Comparison of ENCODE assay signal across 8 mouse cellular contexts in the genomic region with DNA sequence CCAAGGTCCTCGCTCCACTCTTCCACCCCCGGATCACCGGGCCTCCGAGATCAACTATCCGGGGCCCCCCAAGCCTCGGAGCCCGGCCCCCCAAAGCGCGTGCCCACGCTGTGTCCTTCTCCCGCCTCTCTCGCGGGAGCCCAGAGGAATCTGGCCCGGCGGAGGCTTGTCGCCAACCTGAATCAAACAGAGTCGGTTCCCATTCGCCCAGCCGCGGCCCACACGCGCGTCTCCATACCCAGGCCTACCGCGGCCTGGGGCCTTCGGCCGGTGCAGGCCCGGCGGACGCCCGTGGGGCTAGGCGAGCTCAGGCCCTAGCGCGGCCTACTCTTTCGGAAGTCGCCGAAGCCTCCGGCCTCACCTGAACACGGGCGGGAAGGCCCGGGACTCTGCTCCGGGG. TPM values are rescaled to one million over a fixed set of nuclear protein-coding genes. Genes with fewer than 3 reads are reported as not detected.
DNase-seq lines count a peak whose midpoint lies in the region; ATAC-seq and TF ChIP-seq lines count a peak whose summit lies in the region.

No protein-coding gene starts in this region.

- H3K9ac ChIP-seq in heart, embryonic 11.5 days (ENCODE audit: low read depth, low read length), result peak overlapping the region; percentile 99
- peak overlapping the region; percentile 99 for H3K9ac ChIP-seq in heart, embryonic 16.5 days (ENCODE audit: low read length)
- peak overlapping the region; percentile 94 for H3K9ac ChIP-seq in liver, embryonic 15.5 days

- no peak for DNase-seq in heart, postnatal 10 days
- peak; percentile 41 for DNase-seq in 416B (ENCODE audit: low read depth)
- DNase-seq in B cell, adult 2 months, result no peak

- ATAC-seq in heart, embryonic 11.5 days (replicated peaks; ENCODE audit: insufficient number of reproducible peaks, low FRiP score, low TSS enrichment), result peak; percentile 70
- ATAC-seq in heart, embryonic 16.5 days (replicated peaks; ENCODE audit: extremely low read depth, insufficient read depth, low FRiP score), result peak; percentile 68
- ATAC-seq in liver, embryonic 15.5 days (ENCODE audit: insufficient read depth), result peak; percentile 67

- H3K4me3 ChIP-seq in heart, embryonic 11.5 days (ENCODE audit: low read depth, low read length), result peak overlapping the region; percentile 99
- peak overlapping the region; percentile 99 for H3K4me3 ChIP-seq in brown adipose tissue, adult 24 weeks (ENCODE audit: insufficient read depth, low read depth, low read length)
- peak overlapping the region; percentile 98 for H3K4me3 ChIP-seq in heart, embryonic 16.5 days (ENCODE audit: low read length)
- H3K4me3 ChIP-seq in liver, embryonic 15.5 days (replicated peaks), result peak overlapping the region; percentile 88
- peak overlapping the region; percentile 100 for H3K4me3 ChIP-seq in olfactory bulb, adult 2 months (ENCODE audit: insufficient read depth, low read depth, low read length)

- peak overlapping the region; percentile 93 for H3K4me2 ChIP-seq in heart, embryonic 11.5 days
- peak overlapping the region; percentile 92 for H3K4me2 ChIP-seq in heart, embryonic 16.5 days (ENCODE audit: low read depth, low read length)
- peak overlapping the region; percentile 74 for H3K4me2 ChIP-seq in liver, embryonic 15.5 days

- no peaks in the 10 kb centered on the region for H3K27me3 ChIP-seq in heart, embryonic 11.5 days (ENCODE audit: control insufficient read depth, insufficient read depth, low read length)
- no peaks in the 10 kb centered on the region for H3K27me3 ChIP-seq in heart, embryonic 16.5 days (ENCODE audit: control insufficient read depth, insufficient read depth, low read length)
- no peaks in the 10 kb centered on the region for H3K27me3 ChIP-seq in liver, embryonic 15.5 days

- TF ChIP-seq POLR2A in olfactory bulb, adult 2 months (IDR thresholded peaks at IDR 0.05; ENCODE audit: insufficient read depth, low read depth, low read length), result no peak

- intact Hi-C loops in heart, postnatal 10 days (cut with DNase I), result loop anchor here (5.0 kb wide), 1 partner anchor 132 kb away; no protein-coding TSS in a partner anchor

- H3K9me3 ChIP-seq in heart, embryonic 11.5 days (replicated peaks; ENCODE audit: control insufficient read depth, low read length), result no peaks in the 10 kb centered on the region
- H3K9me3 ChIP-seq in heart, embryonic 16.5 days (replicated peaks; ENCODE audit: control insufficient read depth, low read length), result no peaks in the 10 kb centered on the region
- H3K9me3 ChIP-seq in liver, embryonic 15.5 days (replicated peaks), result no peaks in the 10 kb centered on the region

- H3K27ac ChIP-seq in heart, embryonic 11.5 days (ENCODE audit: low read depth, low read length), result peak overlapping the region; percentile 84
- peak overlapping the region; percentile 80 for H3K27ac ChIP-seq in brown adipose tissue, adult 24 weeks (replicated peaks; ENCODE audit: low read depth, low read length)
- peak overlapping the region; percentile 91 for H3K27ac ChIP-seq in heart, embryonic 16.5 days (ENCODE audit: low read length)
- peak overlapping the region; percentile 91 for H3K27ac ChIP-seq in liver, embryonic 15.5 days (replicated peaks)
- H3K27ac ChIP-seq in olfactory bulb, adult 2 months (ENCODE audit: insufficient read depth, low read depth, low read length), result peak overlapping the region; percentile 62; the same call in 1 of the 2 replicates

- peaks cover 25% of the 10 kb centered on the region for H3K4me1 ChIP-seq in heart, embryonic 11.5 days (ENCODE audit: control insufficient read depth, insufficient read depth, low read length)
- H3K4me1 ChIP-seq in brown adipose tissue, adult 24 weeks (ENCODE audit: control insufficient read depth, insufficient read depth, insufficient read length, low read length), result peaks cover 9% of the 10 kb centered on the region; the same call in 1 of the 2 replicates
- peaks cover 45% of the 10 kb centered on the region for H3K4me1 ChIP-seq in heart, embryonic 16.5 days (ENCODE audit: control insufficient read depth, insufficient read depth, low read length)
- H3K4me1 ChIP-seq in liver, embryonic 15.5 days (replicated peaks), result peaks cover 59% of the 10 kb centered on the region
- peaks cover 6% of the 10 kb centered on the region for H3K4me1 ChIP-seq in olfactory bulb, adult 2 months (ENCODE audit: control insufficient read depth, insufficient read depth, low read length)

- WGBS in heart, embryonic 11.5 days (ENCODE audit: insufficient replicate concordance), result under 1% methylated on average over 42 of the region's 42 CpGs
- under 1% methylated on average over 33 of the region's 42 CpGs for WGBS in heart, embryonic 16.5 days
- under 1% methylated on average over 42 of the region's 42 CpGs for whole genome bisulfite sequencing in liver, embryonic 15.5 days (ENCODE audit: insufficient replicate concordance)
- under 1% methylated on average over 42 of the region's 42 CpGs for WGBS in olfactory bulb, adult 2 months

- H3K36me3 ChIP-seq in heart, embryonic 11.5 days (ENCODE audit: control insufficient read depth, insufficient read depth, low read length), result peaks cover 13% of the 10 kb centered on the region
- H3K36me3 ChIP-seq in heart, embryonic 16.5 days (ENCODE audit: control insufficient read depth, insufficient read depth), result peaks cover 21% of the 10 kb centered on the region
- H3K36me3 ChIP-seq in liver, embryonic 15.5 days (replicated peaks), result peaks cover 44% of the 10 kb centered on the region

- TF ChIP-seq CTCF in olfactory bulb, adult 2 months (IDR thresholded peaks at IDR 0.05; ENCODE audit: insufficient read depth, low read depth, low read length), result no peak

RNA-seq across cellular contexts. Expression of a gene that starts 0.5 kb away (rescaled TPM):
- 13.4 and 14.2 TPM in 2 replicates for polyA plus RNA-seq in heart, embryonic 11.5 days (2014; fragmentation: Nextera tagmentation; extraction: Ambion mirVana)
- 1 to 10 TPM; 4.9 to 6.3 TPM for total RNA-seq in heart, postnatal 10 days (2021)
- polyA plus RNA-seq in brown adipose tissue, adult 24 weeks (2012; ENCODE audit: insufficient read depth, insufficient read length, missing spikeins), result 8.4 and 12.7 TPM in 2 replicates
- 40.8 and 79.9 TPM in 2 replicates for polyA plus RNA-seq in heart, embryonic 16.5 days (2015; fragmentation: Nextera tagmentation; extraction: Ambion mirVana)
- polyA plus RNA-seq in liver, embryonic 15.5 days (2015; fragmentation: Nextera tagmentation; extraction: Ambion mirVana), result 4.6 and 5.4 TPM in 2 replicates
- polyA plus RNA-seq in olfactory bulb, adult 2 months (2012; ENCODE audit: insufficient read depth, insufficient read length, low replicate concordance, missing spikeins), result 506 TPM in 1 of 2 replicates, not detected in the other

RNA-seq across cellular contexts. Expression of a gene that starts 0.7 kb away (rescaled TPM):
- 207 and 208 TPM in 2 replicates for polyA plus RNA-seq in heart, embryonic 11.5 days (2014; fragmentation: Nextera tagmentation; extraction: Ambion mirVana)
- 10 to 100 TPM; 71.1 to 83.2 TPM for total RNA-seq in heart, postnatal 10 days (2021)
- polyA plus RNA-seq in brown adipose tissue, adult 24 weeks (2012; ENCODE audit: insufficient read depth, insufficient read length, missing spikeins), result 29.5 and 50.5 TPM in 2 replicates
- polyA plus RNA-seq in heart, embryonic 16.5 days (2015; fragmentation: Nextera tagmentation; extraction: Ambion mirVana), result 155 and 168 TPM in 2 replicates
- polyA plus RNA-seq in liver, embryonic 15.5 days (2015; fragmentation: Nextera tagmentation; extraction: Ambion mirVana), result 93.0 and 102 TPM in 2 replicates
- 138 TPM in 1 of 2 replicates, not detected in the other for polyA plus RNA-seq in olfactory bulb, adult 2 months (2012; ENCODE audit: insufficient read depth, insufficient read length, low replicate concordance, missing spikeins)

RNA-seq across cellular contexts. Expression of a gene that starts 48.8 kb away (rescaled TPM):
- 76.9 and 79.6 TPM in 2 replicates for polyA plus RNA-seq in heart, embryonic 11.5 days (2014; fragmentation: Nextera tagmentation; extraction: Ambion mirVana)
- 100 to 1,000 TPM; 107 to 112 TPM for total RNA-seq in heart, postnatal 10 days (2021)
- 145 and 147 TPM in 2 replicates for polyA plus RNA-seq in brown adipose tissue, adult 24 weeks (2012; ENCODE audit: insufficient read depth, insufficient read length, missing spikeins)
- polyA plus RNA-seq in heart, embryonic 16.5 days (2015; fragmentation: Nextera tagmentation; extraction: Ambion mirVana), result 70.6 and 75.5 TPM in 2 replicates
- polyA plus RNA-seq in liver, embryonic 15.5 days (2015; fragmentation: Nextera tagmentation; extraction: Ambion mirVana), result 27.8 and 31.4 TPM in 2 replicates
- polyA plus RNA-seq in olfactory bulb, adult 2 months (2012; ENCODE audit: insufficient read depth, insufficient read length, low replicate concordance, missing spikeins), result not detected in 2 replicates
